Mouse (Mus musculus): ENCODE measurements around the gene Iqgap2.

GRCm38 (mm10) chr13:95609088-95609420 is 282.7 kb downstream of the Iqgap2 start:
- TF ChIP-seq EP300 (optimal IDR thresholded peaks at IDR 0.05): no peak
- TF ChIP-seq CTCF (IDR thresholded peaks at IDR 0.05; ENCODE audit: low read depth): no peak
